Mouse (Mus musculus): ENCODE data around the gene Prkca. TPM values are rescaled to one million over a fixed set of nuclear protein-coding genes. Genes with fewer than 3 reads are reported as not detected.

Prkca gene
- polyA plus RNA-seq, 1 experiment from 2014 or later: 9.7 TPM

DNA sequence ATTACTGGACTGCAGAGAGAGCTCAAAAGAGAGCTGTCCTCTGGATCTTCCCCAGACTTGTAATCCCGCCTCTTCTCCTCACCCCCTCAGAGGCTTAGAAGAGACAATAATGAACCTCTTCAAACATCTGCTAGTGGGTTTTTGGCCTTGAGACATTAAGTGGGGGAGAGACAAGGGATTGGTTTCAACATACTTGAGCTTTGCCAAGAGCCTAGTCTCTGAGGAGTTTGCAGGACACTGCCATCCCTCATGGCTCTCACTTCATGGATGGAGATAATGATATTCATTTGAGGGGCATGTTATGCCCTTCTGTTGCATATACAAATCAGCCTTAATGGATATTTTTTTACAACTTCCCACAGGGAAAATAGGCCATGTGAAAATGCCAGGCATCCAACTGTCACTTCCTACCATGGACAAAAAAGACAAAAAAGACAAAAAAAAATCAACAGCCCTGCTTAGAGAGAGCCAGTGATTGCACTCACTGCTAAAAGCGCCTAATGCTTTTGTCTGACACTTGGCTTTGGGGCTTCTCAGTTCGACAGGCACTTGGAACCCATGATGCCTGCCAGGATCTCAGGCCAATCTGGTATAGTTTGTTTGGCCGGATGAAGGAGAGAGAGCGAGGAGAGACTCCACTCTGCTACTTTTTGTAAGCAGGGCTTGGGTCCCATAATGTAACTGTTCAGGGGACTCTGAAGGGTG lies 263.6 kb downstream of the Prkca start:
- no peaks in the 10 kb centered on the region for H3K36me3 ChIP-seq

DNA sequence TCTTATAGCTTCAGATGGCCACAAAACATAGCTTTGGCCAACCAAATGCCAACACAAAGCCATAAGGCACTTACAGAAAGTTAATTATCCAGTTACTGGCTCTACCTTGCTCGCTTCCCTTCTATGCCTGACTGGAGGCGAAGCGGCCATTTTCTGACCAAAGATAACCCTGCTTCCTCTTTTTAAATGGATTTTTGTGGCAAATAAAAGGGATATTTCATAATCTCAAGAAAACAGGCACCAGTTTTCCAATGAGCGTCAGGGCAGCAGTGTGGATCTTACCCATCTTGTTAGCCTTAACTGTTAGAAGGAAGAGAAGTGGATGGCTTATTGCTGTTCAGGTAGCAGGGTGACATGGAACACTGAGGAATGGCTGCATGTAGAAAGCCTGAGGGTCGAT lies 264.3 kb downstream of the Prkca start:
- no peak overlapping the region for H3K9ac ChIP-seq
- 88% methylated on average over 5 of the region's 5 CpGs for WGBS
- H3K4me3 ChIP-seq: no peak overlapping the region
- no peaks in the 10 kb centered on the region for H3K36me3 ChIP-seq
- H3K4me1 ChIP-seq: 0 out of 2 replicates have a peak, but pooled peaks cover 3% of the 10 kb centered on the region
- H3K4me2 ChIP-seq: no peak overlapping the region
- no peaks in the 10 kb centered on the region for H3K27me3 ChIP-seq
- H3K27ac ChIP-seq: no peak overlapping the region
- H3K9me3 ChIP-seq: no peaks in the 10 kb centered on the region
- no peak for ATAC-seq (ENCODE audit: borderline replicate concordance, extremely low read depth, low FRiP score, low TSS enrichment)

More for the DNA sequence above, 263.6 kb downstream of the Prkca start:
- H3K9ac ChIP-seq: no peak overlapping the region
- H3K4me3 ChIP-seq: no peak overlapping the region
- H3K9me3 ChIP-seq: no peaks in the 10 kb centered on the region
- 0 out of 2 replicates have a peak, but pooled peaks cover 3% of the 10 kb centered on the region for H3K4me1 ChIP-seq
- H3K27ac ChIP-seq: no peak overlapping the region
- no peak overlapping the region for H3K4me2 ChIP-seq
- ATAC-seq (ENCODE audit: borderline replicate concordance, extremely low read depth, low FRiP score, low TSS enrichment): no peak
- no peaks in the 10 kb centered on the region for H3K27me3 ChIP-seq
- 73% methylated on average over 5 of the region's 5 CpGs for WGBS

DNA sequence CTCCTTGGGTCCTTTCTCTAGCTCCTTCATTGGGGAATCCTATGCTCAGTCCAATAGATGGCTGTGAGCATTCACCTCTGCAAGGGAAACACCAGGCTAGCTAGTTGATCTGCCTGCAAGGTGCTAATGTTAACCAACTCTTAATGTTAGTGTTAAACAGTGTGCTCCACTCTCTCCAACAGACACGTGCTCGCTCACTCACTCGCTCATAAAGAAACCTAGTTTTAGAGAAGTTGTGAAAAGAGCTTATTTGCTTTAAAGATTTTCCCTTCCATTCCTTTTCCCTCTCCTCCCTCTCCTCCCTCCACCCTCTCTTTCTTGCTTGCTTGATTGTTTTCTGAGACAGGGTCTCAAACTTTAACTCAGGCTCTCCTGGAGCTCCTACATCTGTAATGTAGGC lies 266.2 kb downstream of the Prkca start:
- no peak overlapping the region for H3K9ac ChIP-seq
- H3K27ac ChIP-seq: no peak overlapping the region
- no peaks in the 10 kb centered on the region for H3K36me3 ChIP-seq
- no peaks in the 10 kb centered on the region for H3K27me3 ChIP-seq
- no peak for ATAC-seq (ENCODE audit: borderline replicate concordance, extremely low read depth, low FRiP score, low TSS enrichment)
- no peaks in the 10 kb centered on the region for H3K9me3 ChIP-seq
- H3K4me2 ChIP-seq: no peak overlapping the region
- 0 out of 2 replicates have a peak, but pooled peaks cover 2% of the 10 kb centered on the region for H3K4me1 ChIP-seq
- 74% methylated on average over 3 of the region's 3 CpGs for WGBS
- H3K4me3 ChIP-seq: no peak overlapping the region

DNA sequence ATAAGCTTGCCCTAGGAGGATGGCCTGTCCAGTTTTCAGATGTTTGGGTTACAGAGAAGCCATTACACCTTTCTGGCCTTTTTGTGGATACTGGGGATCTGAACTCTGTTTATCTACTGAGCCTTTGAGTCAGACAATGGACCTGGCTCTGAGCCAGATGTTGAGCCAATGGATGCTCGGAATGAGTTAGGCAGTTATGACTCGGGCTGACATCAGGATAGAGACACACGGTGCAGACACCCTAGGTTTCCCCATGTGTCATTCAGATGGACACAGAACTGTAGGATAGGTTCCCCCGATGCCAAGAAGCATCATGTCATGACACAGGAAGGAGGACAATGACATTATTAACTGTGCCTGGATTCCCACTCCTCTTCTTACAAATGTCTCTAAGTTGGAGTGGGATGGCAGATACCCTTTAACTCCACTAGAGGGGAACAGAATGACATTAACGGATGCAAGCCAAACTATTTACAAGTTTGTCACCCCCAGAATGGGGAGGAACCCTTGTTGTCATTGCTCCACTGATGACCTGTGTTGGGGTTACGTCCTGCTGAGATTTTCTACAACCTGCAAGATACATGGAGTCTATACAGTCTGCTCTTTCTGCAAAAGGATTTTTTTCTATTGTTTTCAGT lies 271.0 kb downstream of the Prkca start:
- WGBS: 58% methylated on average over 6 of the region's 6 CpGs
- H3K27me3 ChIP-seq: no peaks in the 10 kb centered on the region
- no peak overlapping the region for H3K4me2 ChIP-seq
- no peak for ATAC-seq (ENCODE audit: borderline replicate concordance, extremely low read depth, low FRiP score, low TSS enrichment)
- H3K36me3 ChIP-seq: no peaks in the 10 kb centered on the region
- H3K9ac ChIP-seq: no peak overlapping the region
- no peaks in the 10 kb centered on the region for H3K9me3 ChIP-seq
- no peak overlapping the region for H3K27ac ChIP-seq
- no peak overlapping the region for H3K4me3 ChIP-seq
- no peaks in the 10 kb centered on the region for H3K4me1 ChIP-seq

DNA sequence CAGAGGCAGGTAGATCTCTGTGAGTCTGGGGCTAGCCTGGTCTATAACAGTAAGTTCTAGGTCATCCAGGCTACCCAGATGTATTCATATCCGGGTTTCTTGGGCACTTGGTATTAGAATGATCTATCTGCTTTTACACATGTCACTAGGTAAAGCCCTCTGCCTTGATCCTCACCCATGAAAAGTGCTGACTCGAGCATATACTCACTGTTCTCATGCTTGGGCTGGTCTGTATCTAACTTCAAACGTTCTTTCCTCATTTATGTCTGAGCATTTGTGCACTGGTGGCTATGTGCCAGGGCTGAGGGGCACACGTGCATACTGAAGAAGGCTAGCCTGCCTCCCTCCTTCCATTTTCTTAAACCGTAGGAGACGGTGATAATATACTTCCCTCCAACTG lies 272.5 kb downstream of the Prkca start:
- WGBS: 78% methylated on average over 6 of the region's 6 CpGs
- no peak overlapping the region for H3K4me3 ChIP-seq
- H3K27me3 ChIP-seq: no peaks in the 10 kb centered on the region

DNA sequence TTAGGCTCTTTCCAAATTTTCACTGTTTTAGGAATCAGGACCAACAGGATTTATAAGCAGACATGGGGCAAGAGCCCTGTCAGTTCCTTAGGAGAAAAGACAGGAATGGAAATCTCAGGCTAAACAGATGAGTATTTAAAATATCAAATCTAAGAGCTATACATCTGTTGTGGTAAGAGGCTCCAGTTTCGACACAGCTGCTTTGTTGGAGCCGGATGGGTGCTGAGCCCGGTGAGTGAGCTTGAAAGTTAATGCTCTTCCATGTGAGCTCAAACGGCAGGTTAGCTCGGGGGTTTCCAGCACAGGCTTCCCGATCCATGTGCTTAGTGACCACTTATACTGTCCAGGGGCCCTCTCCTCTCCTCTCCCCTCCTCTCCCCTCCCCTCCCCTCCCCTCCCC lies 273.7 kb downstream of the Prkca start:
- H3K27ac ChIP-seq: no peak overlapping the region
- H3K36me3 ChIP-seq: no peaks in the 10 kb centered on the region
- no peaks in the 10 kb centered on the region for H3K4me1 ChIP-seq

More for the DNA sequence above, 272.5 kb downstream of the Prkca start:
- ATAC-seq (ENCODE audit: borderline replicate concordance, extremely low read depth, low FRiP score, low TSS enrichment): no peak
- no peaks in the 10 kb centered on the region for H3K36me3 ChIP-seq
- H3K4me1 ChIP-seq: no peaks in the 10 kb centered on the region
- no peak overlapping the region for H3K27ac ChIP-seq
- no peaks in the 10 kb centered on the region for H3K9me3 ChIP-seq
- no peak overlapping the region for H3K9ac ChIP-seq
- no peak overlapping the region for H3K4me2 ChIP-seq

DNA sequence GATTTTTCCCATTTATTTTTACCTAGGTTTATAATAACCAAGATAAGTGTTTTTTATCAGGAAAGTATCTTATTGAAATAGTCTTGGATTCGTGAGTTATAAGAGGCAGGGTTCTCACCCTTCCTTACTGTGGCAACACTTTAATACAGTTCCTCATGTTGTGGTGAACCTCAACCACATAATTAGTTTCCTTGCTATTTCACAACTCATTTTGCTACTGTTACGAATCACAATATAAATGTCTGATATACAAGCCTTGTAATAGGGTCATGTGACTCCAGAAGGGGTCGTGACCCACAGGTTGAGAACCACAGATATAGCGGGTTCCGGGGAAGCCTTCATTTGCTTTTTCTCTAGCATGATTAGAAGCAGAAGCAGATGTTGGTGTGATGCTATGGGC lies 275.3 kb downstream of the Prkca start:
- 78% methylated on average over 5 of the region's 5 CpGs for WGBS
- Histone ChIP-seq H3K9ac (no peak overlapping the region), H3K9me3 (no peaks in the 10 kb centered on the region), H3K27ac (no peak overlapping the region), H3K4me3 (no peak overlapping the region), H3K27me3 (no peaks in the 10 kb centered on the region), H3K36me3 (no peaks in the 10 kb centered on the region), H3K4me2 (no peak overlapping the region), H3K4me1 (no peaks in the 10 kb centered on the region)
- ATAC-seq (ENCODE audit: borderline replicate concordance, extremely low read depth, low FRiP score, low TSS enrichment): no peak

More for the DNA sequence above, 273.7 kb downstream of the Prkca start:
- WGBS: 51% methylated on average over 6 of the region's 6 CpGs
- Histone ChIP-seq H3K4me2 (no peak overlapping the region), H3K9ac (no peak overlapping the region), H3K9me3 (no peaks in the 10 kb centered on the region), H3K4me3 (no peak overlapping the region), H3K27me3 (no peaks in the 10 kb centered on the region)
- ATAC-seq (ENCODE audit: borderline replicate concordance, extremely low read depth, low FRiP score, low TSS enrichment): no peak

DNA sequence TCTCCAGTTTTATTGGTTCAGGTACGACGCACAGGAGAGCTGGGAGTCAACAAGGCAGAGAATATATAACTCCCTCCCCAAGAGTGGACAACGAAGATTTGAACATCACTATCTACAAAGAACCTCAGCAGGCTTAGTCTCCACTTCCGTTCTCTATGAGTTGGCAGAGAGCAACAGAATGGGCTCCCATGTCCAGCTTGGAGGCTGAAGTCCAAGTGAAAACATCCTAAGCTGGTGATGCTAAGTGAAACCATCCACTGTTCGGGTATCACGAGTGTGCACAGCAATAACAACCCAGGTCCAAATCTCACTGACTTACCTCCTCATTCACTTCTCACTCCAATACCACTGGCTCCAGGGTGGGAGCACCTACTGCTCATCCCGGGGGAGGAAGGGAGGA lies 276.6 kb downstream of the Prkca start:
- Histone ChIP-seq H3K9me3 (no peaks in the 10 kb centered on the region), H3K36me3 (no peaks in the 10 kb centered on the region), H3K27ac (no peak overlapping the region), H3K4me1 (no peaks in the 10 kb centered on the region), H3K4me3 (no peak overlapping the region), H3K27me3 (no peaks in the 10 kb centered on the region), H3K9ac (no peak overlapping the region), H3K4me2 (no peak overlapping the region)
- 87% methylated on average over 7 of the region's 7 CpGs for WGBS
- ATAC-seq (ENCODE audit: borderline replicate concordance, extremely low read depth, low FRiP score, low TSS enrichment): no peak

DNA sequence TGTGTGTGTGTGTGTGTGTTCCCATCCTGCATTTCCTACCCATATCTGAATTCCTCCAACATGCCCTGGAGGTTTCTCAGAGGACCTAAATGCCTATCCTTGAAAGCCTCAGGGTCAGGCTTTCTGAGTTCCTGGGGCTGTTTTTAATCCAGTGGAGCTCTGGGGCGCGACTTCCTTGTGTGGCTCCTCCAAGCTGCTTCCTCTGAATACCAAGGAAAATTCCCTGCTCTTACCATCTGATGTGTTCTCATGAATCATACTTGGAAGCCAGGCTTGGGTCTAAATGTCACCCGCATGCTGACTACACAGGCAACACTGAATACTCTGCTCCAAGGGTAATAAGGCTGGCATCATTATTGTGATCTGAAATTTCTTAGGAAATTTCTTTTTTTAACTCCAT lies 279.3 kb downstream of the Prkca start:
- H3K27ac ChIP-seq: no peak overlapping the region
- no peaks in the 10 kb centered on the region for H3K4me1 ChIP-seq
- WGBS: 80% methylated on average over 3 of the region's 3 CpGs
- H3K4me2 ChIP-seq: no peak overlapping the region
- no peaks in the 10 kb centered on the region for H3K36me3 ChIP-seq
- ATAC-seq (ENCODE audit: borderline replicate concordance, extremely low read depth, low FRiP score, low TSS enrichment): no peak
- H3K27me3 ChIP-seq: no peaks in the 10 kb centered on the region
- no peaks in the 10 kb centered on the region for H3K9me3 ChIP-seq
- H3K4me3 ChIP-seq: no peak overlapping the region
- no peak overlapping the region for H3K9ac ChIP-seq

DNA sequence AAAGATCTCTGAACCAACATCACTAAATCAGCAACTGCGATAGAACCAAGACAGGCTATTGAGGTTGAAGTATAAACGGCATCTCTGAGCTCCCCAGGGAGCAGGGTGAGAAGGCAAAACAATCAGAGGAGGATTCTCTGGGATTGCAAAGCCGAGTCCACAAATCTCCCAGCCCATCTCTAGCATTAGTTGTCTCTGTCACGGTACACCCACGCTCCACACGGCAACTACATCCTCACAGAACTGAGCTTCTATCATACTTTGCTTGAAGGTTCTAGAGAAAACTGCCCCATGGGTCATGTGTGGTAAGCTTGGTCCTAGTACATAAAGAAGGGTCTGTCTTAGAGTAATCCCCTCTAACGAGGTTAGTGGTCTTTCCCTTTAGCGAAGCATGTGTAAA lies 280.6 kb downstream of the Prkca start:
- Histone ChIP-seq H3K4me2 (no peak overlapping the region), H3K9me3 (no peaks in the 10 kb centered on the region), H3K27ac (no peak overlapping the region), H3K36me3 (no peaks in the 10 kb centered on the region), H3K27me3 (no peaks in the 10 kb centered on the region), H3K4me3 (no peak overlapping the region), H3K4me1 (no peaks in the 10 kb centered on the region), H3K9ac (no peak overlapping the region)
- WGBS: 60% methylated on average over 8 of the region's 8 CpGs
- ATAC-seq (ENCODE audit: borderline replicate concordance, extremely low read depth, low FRiP score, low TSS enrichment): no peak

DNA sequence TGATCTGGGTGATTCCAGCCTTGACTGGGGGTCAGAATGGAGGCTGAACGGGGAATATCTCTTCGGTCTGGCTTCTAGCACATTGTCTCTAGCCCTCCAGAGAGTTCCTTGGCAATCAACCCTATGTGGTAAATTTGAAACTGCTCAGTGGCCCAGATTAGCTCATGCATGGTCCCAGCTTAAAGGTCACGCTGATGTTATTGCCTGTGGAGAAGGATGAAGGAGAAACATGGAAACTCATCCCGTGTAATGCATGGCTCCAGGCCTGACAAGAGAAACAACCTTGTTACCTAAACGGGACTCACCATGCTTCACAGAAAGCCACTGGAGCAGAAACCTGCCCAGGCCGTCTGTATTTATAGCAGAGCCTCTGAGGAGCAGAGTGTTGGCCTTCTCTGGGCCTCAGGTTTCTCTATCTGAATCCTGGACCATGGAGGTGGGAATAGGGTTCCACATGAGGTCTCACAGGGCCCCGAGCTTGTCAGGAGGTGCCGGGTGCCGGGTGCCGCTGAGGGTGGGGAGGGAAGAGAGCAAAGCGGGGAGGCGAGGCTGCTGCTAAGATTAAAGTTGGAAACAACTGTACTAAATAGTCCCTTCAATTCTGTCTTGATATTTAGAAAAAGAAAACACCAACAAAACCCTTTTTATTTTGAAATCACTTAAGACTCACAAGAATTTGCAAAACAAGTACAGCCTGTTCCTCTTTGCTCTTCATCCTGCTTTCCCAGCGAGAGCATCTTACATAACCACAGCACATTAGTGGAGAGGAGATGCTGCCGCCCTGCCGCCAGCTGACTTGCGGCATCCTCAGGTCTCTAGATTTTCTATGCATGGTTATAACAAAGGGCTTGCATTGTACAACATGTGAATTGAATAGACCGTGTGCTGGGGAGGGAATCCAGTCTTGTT lies 281.9 kb downstream of the Prkca start:
- no peaks in the 10 kb centered on the region for H3K27me3 ChIP-seq
- no peak for ATAC-seq (ENCODE audit: borderline replicate concordance, extremely low read depth, low FRiP score, low TSS enrichment)
- no peak overlapping the region for H3K9ac ChIP-seq
- H3K27ac ChIP-seq: no peak overlapping the region
- H3K4me1 ChIP-seq: no peaks in the 10 kb centered on the region
- no peak overlapping the region for H3K4me3 ChIP-seq
- no peaks in the 10 kb centered on the region for H3K9me3 ChIP-seq
- no peaks in the 10 kb centered on the region for H3K36me3 ChIP-seq
- 78% methylated on average over 17 of the region's 17 CpGs for WGBS
- H3K4me2 ChIP-seq: no peak overlapping the region

DNA sequence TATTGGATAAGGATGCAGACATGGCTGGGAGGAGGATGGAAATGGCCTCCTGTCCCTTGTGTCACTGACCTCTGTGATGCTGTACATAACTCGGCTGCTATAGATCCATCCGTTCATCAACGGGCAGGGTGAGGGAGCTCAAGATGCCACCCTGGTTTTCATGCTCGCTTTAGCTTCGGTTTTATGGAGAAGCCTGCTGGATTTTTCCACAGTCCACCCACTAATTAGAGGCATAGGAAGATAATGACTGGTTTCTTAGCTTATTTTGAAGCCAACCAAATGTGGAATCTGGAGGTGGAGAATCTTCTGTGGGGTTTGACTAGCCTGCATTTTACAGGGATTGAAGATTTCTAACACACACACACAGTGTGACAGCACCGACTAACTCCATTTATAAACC lies 286.6 kb downstream of the Prkca start:
- no peak overlapping the region for H3K4me3 ChIP-seq
- no peak overlapping the region for H3K9ac ChIP-seq
- no peaks in the 10 kb centered on the region for H3K36me3 ChIP-seq
- H3K4me2 ChIP-seq: no peak overlapping the region
- no peaks in the 10 kb centered on the region for H3K9me3 ChIP-seq
- no peaks in the 10 kb centered on the region for H3K27me3 ChIP-seq
- ATAC-seq (ENCODE audit: borderline replicate concordance, extremely low read depth, low FRiP score, low TSS enrichment): no peak
- H3K27ac ChIP-seq: no peak overlapping the region
- WGBS: 84% methylated on average over 6 of the region's 6 CpGs
- no peaks in the 10 kb centered on the region for H3K4me1 ChIP-seq

Measured in lung, embryonic 15.5 days (tissue).